Mouse (Mus musculus): Measurements from ENCODE around the gene 4933417A18Rik.
"Not testable (repeated sequence)": the region's sequence is repeated elsewhere in the genome, so short reads cannot be mapped to it uniquely, and the experiment has no call there.

The 4933417A18Rik gene

DNA sequence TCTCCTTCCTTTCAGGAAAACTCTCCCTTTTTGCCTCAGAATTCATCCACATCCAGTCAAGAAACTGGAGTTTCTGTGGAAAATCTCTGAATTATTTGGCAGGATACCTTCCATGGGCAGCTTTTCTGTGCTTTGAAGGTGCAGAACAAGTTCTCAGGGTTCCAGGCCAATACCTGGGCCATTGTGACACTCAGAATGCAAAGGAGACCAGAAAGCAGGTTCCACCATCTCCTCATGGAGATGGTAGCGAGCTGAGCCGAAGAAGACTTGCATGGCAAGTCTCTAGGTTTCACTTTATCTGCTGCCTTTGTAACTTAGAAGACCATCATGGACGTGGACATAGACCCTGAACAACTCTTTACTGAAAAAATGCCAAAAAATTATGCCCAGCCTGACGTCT, at the start of gene 4933417A18Rik, which contains the start of gene Fam217a:
Gene 4933417A18Rik, plus strand, starts transcription at position 200 of the 400 bp plus-strand sequence.
Gene Fam217a, minus strand, starts transcription at position 101 of the 400 bp plus-strand sequence.
- DNase-seq (ENCODE audit: low read depth, low spot score): no peak

DNA sequence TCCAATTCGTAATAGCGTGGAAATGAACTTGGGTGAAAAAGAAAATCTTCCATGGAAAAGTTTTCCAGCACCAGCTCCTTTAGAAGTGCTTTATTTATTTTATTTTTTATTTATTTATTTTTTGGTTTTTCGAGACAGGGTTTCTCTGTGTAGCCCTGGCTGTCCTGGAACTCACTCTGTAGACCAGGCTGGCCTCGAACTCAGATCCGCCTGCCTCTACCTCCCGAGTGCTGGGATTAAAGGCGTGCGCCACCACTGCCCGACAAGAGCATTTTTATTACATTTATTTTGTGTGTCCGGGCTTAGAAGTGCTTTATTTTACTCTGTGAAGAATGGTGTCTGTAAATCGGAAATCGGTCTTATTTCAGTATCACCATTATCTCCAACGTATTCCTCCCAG, 49.5 kb upstream of the 4933417A18Rik start:
- not testable (repeated sequence) for DNase-seq (ENCODE audit: low read depth, low spot score)

DNA sequence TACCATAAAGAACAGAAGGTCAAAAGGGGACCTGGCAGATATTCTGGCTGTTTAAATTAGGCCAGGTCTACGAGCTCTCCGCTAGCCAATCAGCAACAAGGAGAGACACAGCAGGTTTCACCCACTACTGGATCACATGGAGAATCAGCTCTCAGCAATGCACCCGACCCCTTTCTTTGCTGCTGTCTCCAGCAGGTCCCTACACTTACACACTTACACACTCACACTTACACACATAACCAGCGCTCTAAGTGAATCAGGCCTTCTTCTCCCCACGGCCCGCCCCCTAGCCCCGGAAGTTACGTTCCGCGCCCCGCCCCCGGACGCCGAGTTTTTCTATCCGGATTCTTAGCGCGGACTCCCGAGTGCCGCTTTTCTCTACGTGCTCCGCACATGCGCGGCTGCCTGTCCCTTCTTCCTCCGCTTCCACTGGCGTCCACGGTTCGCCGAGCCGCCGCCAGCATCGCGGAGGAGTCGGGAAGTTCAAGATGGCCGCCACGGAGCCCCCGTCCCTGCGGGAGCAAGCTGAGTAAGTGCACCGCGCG, 49.0 kb upstream of the 4933417A18Rik start, which contains the start of gene Prpf4b:
Gene Prpf4b, plus strand, starts transcription at position 137 of the 545 bp plus-strand sequence.
- peak; percentile 91 for DNase-seq (ENCODE audit: low read depth, low spot score)

DNA sequence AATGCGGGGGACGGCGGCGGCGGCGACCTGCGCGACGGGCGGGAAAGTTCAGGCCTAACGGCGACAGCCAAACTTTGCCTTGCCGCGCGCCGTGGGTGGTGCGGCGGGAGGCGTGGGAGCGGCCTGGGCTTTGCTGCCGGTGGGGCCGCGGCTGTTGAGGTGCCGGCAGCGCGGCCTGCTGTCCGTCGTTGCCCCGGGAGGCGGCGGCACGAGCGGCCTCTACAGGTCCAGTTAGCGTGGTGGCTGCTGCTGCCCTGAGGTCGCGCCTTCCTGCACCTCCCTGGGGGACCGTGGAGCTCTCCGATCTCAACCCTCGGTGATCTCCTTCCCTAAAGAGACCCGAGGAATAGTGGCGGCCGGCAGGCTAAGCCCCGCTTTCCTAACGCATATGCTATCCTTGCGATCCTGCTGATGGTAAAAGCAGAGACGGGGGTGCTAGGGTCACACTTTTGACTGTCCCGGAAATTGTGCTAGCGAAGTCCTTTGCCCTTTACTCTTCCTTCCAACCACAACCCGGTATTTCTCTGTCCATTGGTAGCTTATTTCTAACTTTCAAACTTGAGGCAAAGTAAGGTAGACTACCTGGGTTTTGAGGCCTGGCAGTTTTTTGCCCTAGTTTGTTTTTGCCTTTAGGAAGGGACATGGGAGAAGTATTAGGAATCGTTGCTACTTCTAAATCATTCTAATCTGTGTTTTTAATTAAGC, 48.3 kb upstream of the 4933417A18Rik start:
- peak; percentile 48 for DNase-seq (ENCODE audit: low read depth, low spot score)

DNA sequence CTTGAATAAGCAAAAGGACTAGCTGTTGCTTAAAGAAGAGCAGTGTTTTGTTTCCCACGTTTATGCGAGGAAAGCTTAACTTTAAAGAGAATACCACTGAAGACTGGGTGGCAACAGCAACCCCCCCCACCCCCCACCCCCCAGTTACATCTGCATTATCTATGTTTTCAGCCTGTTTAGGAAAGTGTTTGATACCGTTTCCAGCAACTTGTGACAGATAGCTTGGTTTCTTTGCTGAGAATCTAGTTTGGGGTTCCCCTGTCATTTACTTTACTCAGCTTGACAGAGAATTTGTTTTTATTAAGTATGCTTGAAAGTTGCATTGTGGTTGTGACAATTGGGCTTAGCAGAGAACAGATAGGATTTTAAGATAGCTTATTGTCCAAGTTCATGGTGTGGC, 47.7 kb upstream of the 4933417A18Rik start:
- DNase-seq (ENCODE audit: low read depth, low spot score): no peak

DNA sequence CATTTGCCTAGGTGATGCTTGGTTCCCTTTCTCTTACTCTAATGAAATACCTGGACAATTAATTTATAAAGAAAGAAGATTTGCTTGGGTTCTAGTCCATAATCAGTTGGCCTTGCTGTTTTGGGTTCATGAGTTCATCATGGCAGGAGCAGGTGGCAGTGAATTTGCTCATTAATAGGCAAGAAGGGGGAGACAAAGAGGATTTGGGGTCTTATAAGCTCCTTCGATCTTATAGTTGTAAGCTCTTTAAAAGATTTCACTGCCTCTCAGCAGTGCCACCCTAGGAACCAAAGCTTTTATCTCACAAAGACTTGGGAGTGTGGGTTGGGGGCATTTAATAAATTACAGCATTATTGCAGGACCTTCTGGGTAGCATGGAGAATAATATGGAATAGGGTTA, 31.3 kb upstream of the 4933417A18Rik start:
- no peak for DNase-seq (ENCODE audit: low read depth, low spot score)

DNA sequence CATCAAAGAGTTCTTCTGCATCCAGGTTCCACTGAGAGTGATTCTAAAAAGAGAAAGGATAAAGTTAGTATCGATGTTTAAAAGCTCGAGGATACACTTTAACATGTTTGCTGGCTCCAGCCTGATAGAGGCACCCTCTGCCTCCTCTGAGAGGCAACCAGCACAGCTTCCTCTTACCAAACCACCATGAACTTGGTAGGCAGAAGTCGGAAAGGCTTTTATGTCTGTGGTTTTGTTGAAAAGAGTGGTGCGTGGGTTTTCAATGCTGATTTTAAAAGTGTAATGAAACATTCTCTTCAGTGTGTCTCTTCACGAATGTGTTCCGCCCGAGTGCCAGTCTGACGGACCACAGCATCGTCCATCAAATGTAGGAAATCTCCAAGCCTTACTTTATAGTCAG, 9.6 kb upstream of the 4933417A18Rik start:
- no peak for DNase-seq (ENCODE audit: low read depth, low spot score)

DNA sequence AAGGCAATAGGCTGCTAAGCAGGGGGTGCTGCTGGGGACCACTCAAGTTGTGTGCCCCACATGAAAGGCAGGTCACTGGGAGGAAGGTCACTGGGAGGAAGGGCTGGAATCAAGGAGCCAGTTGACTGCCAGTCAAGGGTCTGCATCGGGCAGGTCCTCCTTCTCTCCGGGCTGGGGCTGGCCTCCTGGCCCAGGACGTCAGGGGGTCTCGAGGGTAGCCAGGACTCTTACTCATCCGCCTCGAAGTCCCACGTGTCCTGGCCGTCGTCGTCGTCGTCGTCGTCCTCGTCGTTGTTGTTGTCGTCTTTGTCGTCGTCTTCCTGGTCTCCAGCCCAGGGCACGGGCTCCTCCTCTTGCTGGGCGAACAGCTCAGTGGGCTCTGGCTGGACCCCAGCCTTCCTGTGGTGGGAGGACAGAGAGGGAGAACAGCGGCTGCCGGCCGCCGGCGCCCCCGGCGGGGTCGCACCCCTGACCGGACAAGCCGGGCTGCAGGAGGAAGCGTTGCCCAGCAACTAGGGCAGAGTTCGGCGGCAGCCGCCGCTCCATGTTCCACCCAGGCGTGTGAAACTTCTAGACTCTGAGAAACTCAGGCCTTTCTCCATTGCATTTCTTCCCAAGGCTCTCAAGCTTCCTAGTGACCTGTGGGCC, 7.6 kb upstream of the 4933417A18Rik start:
- DNase-seq (ENCODE audit: low read depth, low spot score): peak; percentile 48

DNA sequence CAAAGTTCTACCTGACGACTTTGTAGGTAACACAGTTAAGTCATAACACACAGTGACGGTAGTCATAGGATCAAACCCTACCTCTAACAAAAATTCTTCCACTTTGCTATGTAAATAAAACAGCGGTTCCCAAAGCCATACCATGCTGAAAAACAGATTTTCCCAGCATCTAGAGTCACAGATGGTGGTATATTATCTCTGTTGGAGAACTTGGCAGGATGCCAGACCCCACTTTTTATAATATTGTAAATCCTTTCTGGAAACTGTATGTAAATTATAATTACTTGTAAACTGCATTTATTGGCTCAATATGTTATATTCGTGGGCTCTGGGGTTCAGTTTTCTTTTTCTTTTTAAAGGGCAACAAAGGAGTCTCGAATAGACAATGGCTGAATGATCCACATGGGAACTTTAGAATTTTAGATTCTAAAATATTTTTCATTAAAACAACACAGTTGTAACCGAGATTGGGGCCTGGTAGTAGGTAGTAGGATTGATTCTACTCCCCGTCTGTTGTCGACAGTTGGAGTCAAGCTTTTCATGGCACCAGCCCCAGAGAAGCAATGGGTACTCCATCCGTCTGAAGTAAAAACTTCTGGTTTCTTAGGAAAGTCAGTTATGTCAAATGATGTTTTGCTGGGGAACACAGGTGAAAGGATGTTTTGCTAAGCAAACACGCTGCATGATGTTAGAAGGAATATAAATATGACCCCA, 10.9 kb downstream of the 4933417A18Rik start:
- no peak for DNase-seq (ENCODE audit: low read depth, low spot score)

DNA sequence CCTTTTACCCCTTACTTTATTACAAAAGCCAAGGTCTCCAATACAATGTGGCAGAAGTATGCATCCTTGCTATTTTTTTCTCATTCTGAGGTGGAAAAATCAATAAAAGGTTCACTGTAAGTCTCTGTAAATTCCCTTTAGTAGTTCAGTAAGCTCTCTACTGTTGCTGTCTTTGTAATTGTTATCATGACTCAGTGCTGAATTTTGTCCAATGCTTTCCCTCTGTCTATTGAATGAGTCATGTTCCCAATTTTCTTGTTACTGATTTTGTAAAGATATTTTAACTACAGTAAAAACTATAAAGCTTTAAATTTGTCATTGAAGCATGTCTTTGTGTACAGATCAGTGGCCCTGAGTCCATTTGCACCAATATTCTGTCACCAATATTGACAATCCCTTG, 18.2 kb downstream of the 4933417A18Rik start:
- DNase-seq (ENCODE audit: low read depth, low spot score): no peak

DNA sequence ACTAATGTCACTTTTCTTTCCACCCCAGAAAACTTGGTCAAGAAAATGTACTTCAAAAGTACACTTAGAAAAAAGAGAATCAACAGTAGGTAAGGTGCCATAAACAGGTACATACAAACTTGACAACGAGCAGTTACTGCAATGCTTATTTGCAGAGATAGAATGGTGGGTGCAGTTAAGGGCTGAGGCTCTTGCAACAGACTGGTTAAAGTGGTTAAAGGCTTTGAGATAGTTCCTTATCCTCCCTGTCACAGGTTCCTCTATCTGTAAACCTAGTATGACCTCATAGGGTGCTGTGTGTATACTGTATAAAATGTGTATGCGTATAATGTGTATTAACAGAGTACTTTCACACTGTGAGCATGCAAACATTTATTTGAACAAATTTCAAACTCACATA, 27.2 kb downstream of the 4933417A18Rik start:
- DNase-seq (ENCODE audit: low read depth, low spot score): not testable (repeated sequence)

DNA sequence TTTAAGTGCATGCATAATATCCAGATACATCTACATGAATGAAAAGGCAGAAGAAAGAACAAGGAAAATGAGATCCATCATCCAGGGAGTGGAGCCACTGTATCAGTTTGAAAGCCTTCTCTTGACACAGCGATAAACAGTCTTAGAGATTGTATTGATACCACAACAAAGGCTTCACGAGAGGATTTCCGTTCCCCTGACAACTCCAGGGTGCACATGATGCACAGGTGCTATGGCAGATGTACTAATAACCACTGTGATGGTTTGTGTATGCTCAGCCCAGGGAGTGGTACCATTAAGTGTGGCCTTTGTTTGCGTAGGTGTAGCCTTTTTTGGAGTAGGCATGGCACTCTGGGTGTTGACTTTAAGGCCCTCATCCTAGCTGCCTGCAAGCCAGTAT, 32.7 kb downstream of the 4933417A18Rik start:
- DNase-seq (ENCODE audit: low read depth, low spot score): no peak

DNA sequence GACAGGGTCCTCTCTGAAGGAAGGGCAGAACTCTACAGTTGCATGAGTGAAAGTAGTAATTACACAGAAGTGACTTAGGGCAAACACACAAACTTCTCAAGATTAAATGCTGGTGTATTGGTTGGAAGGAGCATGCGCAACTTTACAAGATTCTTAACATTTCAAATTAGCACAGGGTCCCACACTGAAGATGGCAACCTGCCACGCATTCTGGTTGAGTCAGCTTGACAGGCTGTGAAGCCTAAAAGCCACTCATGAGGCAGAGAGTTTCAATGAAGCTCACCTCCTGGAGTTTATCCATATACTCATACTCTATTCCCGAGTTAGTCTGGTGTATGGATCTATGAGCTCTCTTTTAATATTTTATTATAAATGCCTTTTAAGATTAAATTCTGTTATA, 33.9 kb downstream of the 4933417A18Rik start:
- DNase-seq (ENCODE audit: low read depth, low spot score): not testable (repeated sequence)

DNA sequence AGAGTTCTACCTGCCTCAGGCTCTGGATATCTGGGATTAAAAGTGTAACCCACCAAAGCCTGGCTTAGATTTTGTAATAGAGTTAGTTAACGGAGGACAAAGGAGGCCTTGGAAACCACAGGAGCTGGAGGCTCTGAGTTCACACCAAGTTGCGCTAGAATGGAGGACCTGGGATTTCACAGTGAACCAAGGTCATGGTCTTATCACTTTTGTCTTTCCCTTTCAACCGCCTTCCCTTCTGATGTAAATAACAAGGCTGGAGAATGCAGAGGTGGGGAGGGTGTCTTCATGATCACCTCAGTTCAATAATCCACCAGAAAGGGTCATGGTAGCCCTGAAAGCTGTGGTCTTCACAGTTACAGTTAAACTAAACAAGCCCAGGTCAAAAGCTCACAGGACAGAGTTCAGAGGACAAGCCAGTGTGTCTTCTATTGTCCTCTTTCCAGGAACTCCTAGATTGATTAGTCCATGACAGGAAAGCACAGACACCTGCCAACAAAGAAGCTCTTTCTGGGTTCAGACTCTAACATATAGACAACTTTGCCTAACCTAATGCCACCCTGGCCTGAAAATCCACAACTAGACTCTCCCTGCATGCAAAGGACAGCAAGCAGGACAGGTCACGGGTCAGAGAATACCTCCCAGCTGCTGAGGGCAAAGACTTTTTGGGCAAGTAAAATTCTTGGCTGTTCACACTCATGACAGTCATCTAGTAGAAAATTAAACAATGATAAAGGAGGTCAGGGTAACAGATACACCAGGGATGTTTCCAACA, 37.0 kb downstream of the 4933417A18Rik start:
- DNase-seq (ENCODE audit: low read depth, low spot score): peak; percentile 70

DNA sequence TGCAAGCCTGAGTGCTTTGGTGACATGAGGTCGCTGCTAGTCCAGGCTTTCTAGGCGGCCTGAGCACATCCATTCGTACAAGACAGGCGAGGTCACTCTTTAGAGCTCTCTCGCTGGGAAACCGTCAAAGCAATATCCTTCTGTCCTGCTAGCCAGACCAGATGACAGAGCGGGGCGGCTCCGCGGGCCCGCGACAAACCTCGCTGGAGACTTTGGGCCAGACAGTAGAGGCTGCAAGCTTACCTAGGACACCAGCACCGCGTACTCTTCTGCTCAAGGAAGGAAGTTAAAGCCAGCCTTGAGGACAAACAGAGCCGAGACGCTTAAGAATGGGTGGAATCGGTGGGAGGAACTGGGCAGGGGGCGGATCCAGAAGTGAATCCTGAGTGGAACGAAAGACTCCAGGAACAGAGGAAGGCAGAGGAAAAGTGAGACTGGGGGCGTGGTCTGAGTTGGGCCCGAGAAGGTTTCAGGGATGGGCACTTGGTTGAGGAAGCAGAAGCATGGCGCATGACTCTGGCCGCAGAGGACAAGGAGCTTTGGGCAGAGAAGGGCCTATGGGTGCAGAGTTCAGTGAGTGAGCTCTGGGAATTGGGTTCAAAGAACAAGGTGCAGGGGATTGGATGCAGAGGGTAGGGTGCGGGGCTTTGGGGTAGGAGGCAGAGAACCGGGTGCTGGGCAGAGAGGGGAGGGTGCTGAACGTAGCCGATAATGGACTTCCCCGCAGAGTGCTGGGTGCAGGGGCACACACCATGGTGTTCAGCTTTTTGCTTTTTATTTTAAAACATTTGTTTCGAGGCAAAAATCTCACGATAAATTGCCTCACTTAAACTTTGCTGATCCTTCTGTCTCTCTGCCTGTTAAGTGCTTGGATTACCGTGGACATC, 39.5 kb downstream of the 4933417A18Rik start, which contains the start of gene Eci3:
Gene Eci3, minus strand, starts transcription at position 300 of the 887 bp plus-strand sequence.
- peak; percentile 81 for DNase-seq (ENCODE audit: low read depth, low spot score)

DNA sequence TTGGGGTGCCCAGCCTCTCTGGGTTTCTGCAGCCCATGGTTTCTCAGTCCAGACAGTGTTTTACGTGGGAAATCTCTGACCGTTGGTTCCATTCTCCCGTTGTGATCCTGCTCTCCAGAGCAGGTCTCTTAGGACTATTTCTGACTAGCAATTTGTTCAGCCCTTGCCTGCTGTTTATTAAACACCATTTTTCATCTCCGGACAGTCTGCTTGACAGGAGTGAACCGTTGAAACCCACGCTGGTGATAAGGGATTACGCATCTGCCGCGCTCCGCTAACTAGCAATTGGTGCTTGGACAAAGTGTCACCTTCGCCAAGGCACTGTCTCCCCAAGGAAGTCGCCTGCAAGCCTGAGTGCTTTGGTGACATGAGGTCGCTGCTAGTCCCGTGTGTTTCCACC, 40.2 kb downstream of the 4933417A18Rik start:
- DNase-seq (ENCODE audit: low read depth, low spot score): peak; percentile 21

DNA sequence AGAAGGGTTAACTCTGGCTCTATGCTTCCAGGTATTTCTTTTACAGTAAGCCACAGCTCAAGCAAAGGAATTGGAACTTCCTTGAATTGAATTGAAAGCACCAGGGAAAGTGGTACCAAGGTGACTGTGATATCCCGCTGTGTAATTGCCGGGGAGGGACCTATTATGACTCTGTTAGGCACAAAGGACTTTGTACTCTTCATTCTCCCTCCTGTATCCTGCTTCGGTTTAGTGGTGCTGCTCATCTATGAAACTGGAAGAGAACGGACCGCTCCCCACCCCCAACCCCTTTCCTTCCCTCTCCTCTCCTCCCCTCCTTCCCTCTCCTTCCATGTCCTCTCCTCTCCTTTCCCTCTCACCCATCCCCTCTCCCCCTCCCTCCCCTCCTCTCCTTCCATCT, 40.7 kb downstream of the 4933417A18Rik start:
- peak; percentile 83 for DNase-seq (ENCODE audit: low read depth, low spot score)

DNA sequence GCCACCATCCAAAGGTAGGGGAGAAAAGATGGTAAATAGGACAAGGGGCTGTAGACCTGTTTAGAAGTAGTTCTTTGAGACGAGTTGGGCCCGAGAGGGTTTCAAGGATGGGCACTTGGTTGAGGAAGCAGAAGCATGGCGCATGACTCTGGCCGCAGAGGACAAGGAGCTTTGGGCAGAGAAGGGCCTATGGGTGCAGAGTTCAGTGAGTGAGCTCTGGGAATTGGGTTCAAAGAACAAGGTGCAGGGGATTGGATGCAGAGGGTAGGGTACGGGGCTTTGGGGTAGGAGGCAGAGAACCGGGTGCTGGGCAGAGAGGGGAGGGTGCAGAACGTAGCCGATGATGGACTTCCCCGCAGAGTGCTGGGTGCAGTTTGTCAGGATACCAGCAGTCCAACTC, 41.4 kb downstream of the 4933417A18Rik start:
- not testable (repeated sequence) for DNase-seq (ENCODE audit: low read depth, low spot score)

DNA sequence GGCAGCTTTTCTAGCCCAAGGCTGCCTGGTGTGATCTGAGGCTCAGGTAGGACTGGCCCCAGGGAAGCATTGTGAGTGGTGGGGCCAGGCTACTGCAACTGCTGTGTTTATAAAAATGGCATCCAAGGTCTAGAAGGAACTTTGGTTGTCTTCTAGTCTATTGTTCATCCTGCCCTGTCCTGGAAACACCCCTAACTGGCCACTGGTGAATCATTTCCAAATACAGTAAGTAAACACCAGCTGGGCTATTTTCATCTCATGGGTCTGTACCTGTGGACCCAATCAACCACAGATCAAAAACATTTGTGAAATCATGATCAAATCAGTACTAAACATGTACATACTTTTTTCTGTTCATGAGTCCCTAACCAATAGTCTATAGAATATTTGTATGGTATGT, 48.2 kb downstream of the 4933417A18Rik start:
- not testable (repeated sequence) for DNase-seq (ENCODE audit: low read depth, low spot score)

DNA sequence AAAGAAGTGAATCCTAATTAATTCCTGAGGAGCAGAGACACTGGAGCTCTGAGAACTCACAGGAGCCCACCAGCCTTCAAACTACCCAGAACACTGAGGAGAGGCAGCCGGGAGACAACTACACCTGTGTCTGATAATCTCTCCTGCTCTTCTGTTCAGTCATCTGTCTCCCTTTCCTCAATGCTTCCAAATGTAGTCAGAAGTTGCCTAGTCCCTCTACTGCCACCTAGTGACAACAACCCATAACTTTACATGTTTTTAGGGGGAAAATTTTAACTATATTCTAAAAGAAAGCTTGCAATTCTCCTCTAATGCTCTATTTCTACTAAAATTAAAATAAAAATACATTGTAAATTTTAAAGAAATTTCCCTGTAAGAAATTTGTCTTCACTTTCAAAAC, 48.9 kb downstream of the 4933417A18Rik start:
- peak; percentile 70 for DNase-seq (ENCODE audit: low read depth, low spot score)
